ENCODE assay signal across 16 mouse cellular contexts in genomic region chr6:93537971-93538370, GRCm38 (mm10).
"Had no signal": no experiment of that assay in that cellular context is flagged by ENCODE, and none has a peak within 500 bp of the region (broad histone marks: within the 10 kb centered on the region; RNA-seq: fewer than 3 reads in every experiment).

No protein-coding gene starts in this region.

- H3K9me3 ChIP-seq: neural tube, embryonic 13.5 days; neural tube, embryonic 15.5 days; stomach, embryonic 15.5 days had no signal

- H3K4me2 ChIP-seq: neural tube, embryonic 13.5 days; neural tube, embryonic 15.5 days; stomach, embryonic 15.5 days had no signal

- H3K4me1 ChIP-seq: neural tube, embryonic 15.5 days; stomach, embryonic 15.5 days had no signal

- H3K9ac ChIP-seq: neural tube, embryonic 13.5 days; neural tube, embryonic 15.5 days; stomach, embryonic 15.5 days had no signal

- H3K4me3 ChIP-seq: neural tube, embryonic 13.5 days; neural tube, embryonic 15.5 days; stomach, embryonic 15.5 days had no signal

- DNase-seq: retina, postnatal 1 day; right cerebral cortex, adult 18-20 months; right cerebral cortex, postnatal 14 days; right cerebral cortex, postnatal 25 days; right cerebral cortex, postnatal 4 days; spleen, adult 18-20 months; thymus, adult 18-20 months; thymus, adult 2 months; thymus, postnatal 14 days; thymus, postnatal 25 days; thymus, postnatal 36 days; thymus, postnatal 4 days had no signal

- H3K36me3 ChIP-seq: neural tube, embryonic 13.5 days; neural tube, embryonic 15.5 days; stomach, embryonic 15.5 days had no signal

- H3K27ac ChIP-seq: neural tube, embryonic 13.5 days; neural tube, embryonic 15.5 days; stomach, embryonic 15.5 days; stomach, postnatal 0 days had no signal

- H3K27me3 ChIP-seq: neural tube, embryonic 13.5 days; neural tube, embryonic 15.5 days; stomach, embryonic 15.5 days had no signal
